Mouse (Mus musculus): Measurements from ENCODE around the gene Lsmem1.

GRCm38 (mm10) chr12:40218430-40218945, 19.2 kb upstream of the Lsmem1 start:
- TF ChIP-seq MAFK (IDR thresholded peaks at IDR 0.05; ENCODE audit: insufficient read depth, low read depth, low read length): no peak
- TF ChIP-seq ZC3H11A (IDR thresholded peaks at IDR 0.05; ENCODE audit: borderline replicate concordance, low read depth, low read length): no peak
- no peak for TF ChIP-seq HCFC1 (IDR thresholded peaks at IDR 0.05; ENCODE audit: borderline replicate concordance, insufficient read depth, low read length)
